8 mouse cellular contexts compared by ENCODE assay signal in the genomic region with DNA sequence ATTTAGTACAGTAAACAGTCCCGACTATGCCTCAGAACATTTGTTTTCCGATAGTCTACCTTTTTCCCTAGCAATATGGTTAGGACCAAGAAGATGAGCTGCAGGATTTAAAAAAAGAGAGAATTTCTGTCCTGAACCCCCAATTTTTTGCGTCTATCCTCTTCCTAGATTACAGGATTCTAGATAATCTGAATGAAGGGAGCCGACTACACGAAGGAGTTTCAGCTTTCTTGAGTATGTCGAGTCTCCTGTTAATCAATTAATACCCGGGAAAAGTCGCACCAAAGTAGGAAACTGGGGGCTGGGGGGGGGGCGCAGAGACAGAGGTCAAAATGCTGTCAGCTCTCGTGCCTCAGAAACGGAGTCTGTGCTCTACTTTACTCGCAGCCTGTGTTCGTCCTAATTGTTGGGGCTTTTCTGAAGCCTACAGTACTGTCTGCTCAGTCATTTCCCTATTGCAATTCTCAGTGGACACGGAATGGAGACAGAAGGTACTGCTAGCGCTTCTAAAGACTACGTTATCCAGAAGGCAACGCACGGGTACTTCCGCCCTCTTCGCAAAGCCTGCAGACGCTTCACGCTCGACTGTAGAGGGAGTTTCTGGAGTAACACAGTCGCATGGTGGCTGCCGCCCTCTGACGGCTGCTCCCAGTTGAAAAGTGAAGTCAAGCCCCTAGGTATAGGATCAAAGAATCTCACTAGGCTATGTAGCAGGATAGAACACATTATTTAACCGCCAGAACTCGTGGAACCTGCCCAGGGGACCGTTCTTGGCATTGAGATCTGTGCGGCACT. TPM values are rescaled to one million over a fixed set of nuclear protein-coding genes. Genes with fewer than 3 reads are reported as not detected.
DNase-seq lines count a peak whose midpoint lies in the region; ATAC-seq lines count a peak whose summit lies in the region.

No protein-coding gene starts in this region.

- H3K27ac ChIP-seq in heart, embryonic 11.5 days (ENCODE audit: low read depth, low read length) = peak overlapping the region; percentile 74
- peak overlapping the region; percentile 80 for H3K27ac ChIP-seq in kidney, embryonic 16.5 days (ENCODE audit: low read length)
- H3K27ac ChIP-seq in liver, embryonic 15.5 days (replicated peaks) = peak overlapping the region; percentile 91
- peak overlapping the region; percentile 49; the same call in 1 of the 2 replicates for H3K27ac ChIP-seq in neural tube, embryonic 11.5 days (ENCODE audit: low read depth, low read length)

- WGBS in heart, embryonic 11.5 days (ENCODE audit: insufficient replicate concordance) = 3% methylated on average over 30 of the region's 30 CpGs
- WGBS in kidney, embryonic 16.5 days = 3% methylated on average over 30 of the region's 30 CpGs
- 3% methylated on average over 30 of the region's 30 CpGs for WGBS in liver, embryonic 15.5 days (ENCODE audit: insufficient replicate concordance)
- 5% methylated on average over 30 of the region's 30 CpGs for WGBS in neural tube, embryonic 11.5 days

- peaks cover 55% of the 10 kb centered on the region for H3K4me1 ChIP-seq in erythroblast, embryonic 14.5 days (ENCODE audit: control insufficient read depth)
- peaks cover 17% of the 10 kb centered on the region for H3K4me1 ChIP-seq in heart, embryonic 11.5 days (ENCODE audit: control insufficient read depth, insufficient read depth, low read length)
- H3K4me1 ChIP-seq in kidney, embryonic 16.5 days (ENCODE audit: insufficient read depth, low read length) = peaks cover 22% of the 10 kb centered on the region
- peaks cover 40% of the 10 kb centered on the region for H3K4me1 ChIP-seq in liver, embryonic 15.5 days (replicated peaks)
- H3K4me1 ChIP-seq in neural tube, embryonic 11.5 days (ENCODE audit: control insufficient read depth, insufficient read depth, low read length) = peaks cover 10% of the 10 kb centered on the region

- peaks cover 36% of the 10 kb centered on the region for H3K36me3 ChIP-seq in erythroblast, embryonic 14.5 days (ENCODE audit: control insufficient read depth)
- peaks cover 15% of the 10 kb centered on the region for H3K36me3 ChIP-seq in heart, embryonic 11.5 days (ENCODE audit: control insufficient read depth, insufficient read depth, low read length)
- peaks cover 18% of the 10 kb centered on the region for H3K36me3 ChIP-seq in kidney, embryonic 16.5 days (ENCODE audit: insufficient read depth, low read length)
- peaks cover 34% of the 10 kb centered on the region for H3K36me3 ChIP-seq in liver, embryonic 15.5 days (replicated peaks)
- peaks cover 2% of the 10 kb centered on the region for H3K36me3 ChIP-seq in neural tube, embryonic 11.5 days (ENCODE audit: control insufficient read depth, insufficient read depth, low read length)

- H3K9ac ChIP-seq in heart, embryonic 11.5 days (ENCODE audit: low read depth, low read length) = peak overlapping the region; percentile 47
- peak overlapping the region; percentile 57 for H3K9ac ChIP-seq in kidney, embryonic 16.5 days (replicated peaks; ENCODE audit: low read length)
- peak overlapping the region; percentile 56 for H3K9ac ChIP-seq in liver, embryonic 15.5 days
- H3K9ac ChIP-seq in neural tube, embryonic 11.5 days (ENCODE audit: low read length) = peak overlapping the region; percentile 22

- peak overlapping the region; percentile 83 for H3K4me3 ChIP-seq in erythroblast, embryonic 14.5 days (replicated peaks)
- H3K4me3 ChIP-seq in heart, embryonic 11.5 days (ENCODE audit: low read depth, low read length) = peak overlapping the region; percentile 83
- H3K4me3 ChIP-seq in kidney, embryonic 16.5 days (ENCODE audit: low read length) = peak overlapping the region; percentile 82
- peak overlapping the region; percentile 88 for H3K4me3 ChIP-seq in liver, embryonic 15.5 days (replicated peaks)
- peak overlapping the region; percentile 98 for H3K4me3 ChIP-seq in neural tube, embryonic 11.5 days (ENCODE audit: low read depth, low read length)

- no peaks in the 10 kb centered on the region for H3K9me3 ChIP-seq in erythroblast, embryonic 14.5 days (ENCODE audit: control insufficient read depth, low read length)
- no peaks in the 10 kb centered on the region for H3K9me3 ChIP-seq in heart, embryonic 11.5 days (replicated peaks; ENCODE audit: control insufficient read depth, low read length)
- H3K9me3 ChIP-seq in kidney, embryonic 16.5 days (ENCODE audit: low read length) = no peaks in the 10 kb centered on the region
- H3K9me3 ChIP-seq in liver, embryonic 15.5 days (replicated peaks) = no peaks in the 10 kb centered on the region
- no peaks in the 10 kb centered on the region for H3K9me3 ChIP-seq in neural tube, embryonic 11.5 days (ENCODE audit: control insufficient read depth, low read length)

- H3K4me2 ChIP-seq in heart, embryonic 11.5 days = peak overlapping the region; percentile 75
- H3K4me2 ChIP-seq in kidney, embryonic 16.5 days (replicated peaks; ENCODE audit: low read depth, low read length) = peak overlapping the region; percentile 80
- H3K4me2 ChIP-seq in liver, embryonic 15.5 days = peak overlapping the region; percentile 85
- H3K4me2 ChIP-seq in neural tube, embryonic 11.5 days (ENCODE audit: low read depth) = peak overlapping the region; percentile 66

- H3K27me3 ChIP-seq in erythroblast, embryonic 14.5 days (ENCODE audit: control insufficient read depth) = no peaks in the 10 kb centered on the region
- no peaks in the 10 kb centered on the region for H3K27me3 ChIP-seq in heart, embryonic 11.5 days (ENCODE audit: control insufficient read depth, insufficient read depth, low read length)
- H3K27me3 ChIP-seq in kidney, embryonic 16.5 days (ENCODE audit: insufficient read depth, low read length) = no peaks in the 10 kb centered on the region
- no peaks in the 10 kb centered on the region for H3K27me3 ChIP-seq in liver, embryonic 15.5 days
- H3K27me3 ChIP-seq in neural tube, embryonic 11.5 days (ENCODE audit: control insufficient read depth, insufficient read depth, low read length) = no peaks in the 10 kb centered on the region

- peak; percentile 32 for ATAC-seq in heart, embryonic 11.5 days (replicated peaks; ENCODE audit: insufficient number of reproducible peaks, low FRiP score, low TSS enrichment)
- peak; percentile 60 for ATAC-seq in kidney, embryonic 16.5 days (ENCODE audit: low FRiP score, low TSS enrichment)
- peak; percentile 9 for ATAC-seq in liver, embryonic 15.5 days (ENCODE audit: insufficient read depth)
- peak; percentile 18 for ATAC-seq in neural tube, embryonic 11.5 days (ENCODE audit: insufficient read depth, low FRiP score, low TSS enrichment)

- peak; percentile 80 to 82 for DNase-seq in CD8-positive naive resting alpha-beta T cell, adult 2 months (ENCODE audit: low read depth in 2 of 2, low spot score in 2 of 2)
- DNase-seq in brain, adult 2 months (ENCODE audit: low read depth, low spot score) = peak; percentile 99
- peak; percentile 87 for DNase-seq in neural tube, embryonic 11.5 days (ENCODE audit: low spot score)
- peak; percentile 97 for DNase-seq in telencephalon, adult 2 months (ENCODE audit: low read depth, low spot score)

RNA-seq across cellular contexts. Expression of a gene that starts 1.4 kb away (rescaled TPM):
- polyA plus RNA-seq in erythroblast, embryonic 14.5 days (2012) = 30.9 and 31.8 TPM in 2 replicates
- 10.4 and 11.6 TPM in 2 replicates for polyA plus RNA-seq in heart, embryonic 11.5 days (2014; fragmentation: Nextera tagmentation; extraction: Ambion mirVana)
- 9.0 and 9.9 TPM in 2 replicates for polyA plus RNA-seq in kidney, embryonic 16.5 days (2015; fragmentation: Nextera tagmentation; extraction: Ambion mirVana)
- polyA plus RNA-seq in liver, embryonic 15.5 days (2015; fragmentation: Nextera tagmentation; extraction: Ambion mirVana) = 6.4 and 7.4 TPM in 2 replicates
- 15.9 and 19.7 TPM in 2 replicates for polyA plus RNA-seq in neural tube, embryonic 11.5 days (2014; fragmentation: Nextera tagmentation; extraction: Ambion mirVana)

RNA-seq across cellular contexts. Expression of a gene that starts 11.5 kb away (rescaled TPM):
- 3.2 and 3.6 TPM in 2 replicates for polyA plus RNA-seq in erythroblast, embryonic 14.5 days (2012)
- polyA plus RNA-seq in heart, embryonic 11.5 days (2014; fragmentation: Nextera tagmentation; extraction: Ambion mirVana) = 20.5 and 25.0 TPM in 2 replicates
- polyA plus RNA-seq in kidney, embryonic 16.5 days (2015; fragmentation: Nextera tagmentation; extraction: Ambion mirVana) = 12.5 and 15.2 TPM in 2 replicates
- polyA plus RNA-seq in liver, embryonic 15.5 days (2015; fragmentation: Nextera tagmentation; extraction: Ambion mirVana) = 4.6 and 4.8 TPM in 2 replicates
- 16.2 and 16.7 TPM in 2 replicates for polyA plus RNA-seq in neural tube, embryonic 11.5 days (2014; fragmentation: Nextera tagmentation; extraction: Ambion mirVana)

RNA-seq across cellular contexts. Expression of a gene that starts 17.8 kb away (rescaled TPM):
- polyA plus RNA-seq in erythroblast, embryonic 14.5 days (2012) = 1.1 and 1.5 TPM in 2 replicates
- 2.3 and 2.7 TPM in 2 replicates for polyA plus RNA-seq in heart, embryonic 11.5 days (2014; fragmentation: Nextera tagmentation; extraction: Ambion mirVana)
- polyA plus RNA-seq in kidney, embryonic 16.5 days (2015; fragmentation: Nextera tagmentation; extraction: Ambion mirVana) = 2.7 and 3.0 TPM in 2 replicates
- polyA plus RNA-seq in liver, embryonic 15.5 days (2015; fragmentation: Nextera tagmentation; extraction: Ambion mirVana) = 1.8 and 2.1 TPM in 2 replicates
- polyA plus RNA-seq in neural tube, embryonic 11.5 days (2014; fragmentation: Nextera tagmentation; extraction: Ambion mirVana) = 3.7 and 3.8 TPM in 2 replicates

RNA-seq across cellular contexts. Expression of a gene that starts 18.6 kb away (rescaled TPM):
- polyA plus RNA-seq in erythroblast, embryonic 14.5 days (2012) = 50.4 and 51.9 TPM in 2 replicates
- 5.3 and 6.7 TPM in 2 replicates for polyA plus RNA-seq in heart, embryonic 11.5 days (2014; fragmentation: Nextera tagmentation; extraction: Ambion mirVana)
- polyA plus RNA-seq in kidney, embryonic 16.5 days (2015; fragmentation: Nextera tagmentation; extraction: Ambion mirVana) = 12.0 and 13.2 TPM in 2 replicates
- polyA plus RNA-seq in liver, embryonic 15.5 days (2015; fragmentation: Nextera tagmentation; extraction: Ambion mirVana) = 35.4 and 39.1 TPM in 2 replicates
- polyA plus RNA-seq in neural tube, embryonic 11.5 days (2014; fragmentation: Nextera tagmentation; extraction: Ambion mirVana) = 11.0 and 11.6 TPM in 2 replicates

RNA-seq across cellular contexts. Expression of a gene that starts 28.5 kb away (rescaled TPM):
- 47.3 and 55.9 TPM in 2 replicates for polyA plus RNA-seq in erythroblast, embryonic 14.5 days (2012)
- polyA plus RNA-seq in heart, embryonic 11.5 days (2014; fragmentation: Nextera tagmentation; extraction: Ambion mirVana) = 25.0 and 31.5 TPM in 2 replicates
- polyA plus RNA-seq in kidney, embryonic 16.5 days (2015; fragmentation: Nextera tagmentation; extraction: Ambion mirVana) = 28.9 and 30.8 TPM in 2 replicates
- 8.9 and 10.2 TPM in 2 replicates for polyA plus RNA-seq in liver, embryonic 15.5 days (2015; fragmentation: Nextera tagmentation; extraction: Ambion mirVana)
- 30.4 and 38.2 TPM in 2 replicates for polyA plus RNA-seq in neural tube, embryonic 11.5 days (2014; fragmentation: Nextera tagmentation; extraction: Ambion mirVana)

Comparison
In these comparisons a context has a peak if more than half of its experiments do, and no peak if none do; other contexts are left out.
1. Peak in every context shown above with its lines: DNase-seq, ATAC-seq, H3K4me3 ChIP-seq and H3K27ac ChIP-seq.
2. ATAC-seq: peak in every context shown above with its lines; median percentile 60 in kidney, embryonic 16.5 days; 32 in heart, embryonic 11.5 days; 18 in neural tube, embryonic 11.5 days; 9 in liver, embryonic 15.5 days.